Mouse (Mus musculus): ENCODE measurements around the gene Arhgap45.
A peak's percentile ranks its signal among the peaks of the same experiment; 100 is the strongest.

GRCm38 (mm10) chr10:80074813-80075601 is 58.6 kb downstream of the Arhgap45 start:
- no peak for TF ChIP-seq POLR2A (IDR thresholded peaks at IDR 0.05; ENCODE audit: insufficient read length, low read depth)
- no peak for TF ChIP-seq MAX (IDR thresholded peaks at IDR 0.05; ENCODE audit: low read depth)
- TF ChIP-seq CEBPB (IDR thresholded peaks at IDR 0.05; ENCODE audit: insufficient read depth, poor library complexity, severe bottlenecking), result no peak
- TF ChIP-seq E2F4 (IDR thresholded peaks at IDR 0.05; ENCODE audit: insufficient read depth), result no peak
- TF ChIP-seq POLR2AphosphoS2 (IDR thresholded peaks at IDR 0.05; ENCODE audit: insufficient read length, low read depth), result no peak
- peak; percentile 4 for TF ChIP-seq TCF12 (IDR thresholded peaks at IDR 0.05; ENCODE audit: insufficient read depth, poor library complexity, severe bottlenecking)
- no peak for TF ChIP-seq REST (IDR thresholded peaks at IDR 0.05; ENCODE audit: insufficient read depth, insufficient read length)
- TF ChIP-seq MYOG (IDR thresholded peaks at IDR 0.05; ENCODE audit: control insufficient read depth in 1 of 3, insufficient read depth in 1 of 3, insufficient read length in 2 of 3, low read depth in 2 of 3), result peak in 2 of 3 experiments; percentile 27 to 67

Data from myocyte (in vitro differentiated cells).